ENCODE assay signal across 8 mouse cellular contexts in the genomic region with DNA sequence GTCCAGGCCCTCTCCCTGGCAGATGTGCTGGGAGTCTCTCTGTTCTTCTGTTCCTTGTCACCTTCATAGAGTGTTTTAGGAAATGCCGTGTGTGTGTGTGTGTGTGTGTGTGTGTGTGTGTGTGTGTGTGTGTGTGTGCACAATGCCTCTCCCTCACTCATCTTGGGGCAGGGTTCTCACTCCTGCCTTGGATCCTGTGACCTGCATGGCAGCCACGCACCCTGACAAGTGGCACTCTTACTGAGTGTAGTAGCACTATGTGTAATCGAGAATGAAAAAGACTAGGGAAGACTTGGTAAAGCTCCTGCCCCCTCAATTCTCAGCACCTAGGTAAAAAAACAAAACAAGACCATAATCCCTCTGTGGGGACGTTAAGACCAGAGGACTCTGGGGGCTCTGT. TPM values are rescaled to one million over a fixed set of nuclear protein-coding genes. Genes with fewer than 3 reads are reported as not detected.
DNase-seq lines count a peak whose midpoint lies in the region; ATAC-seq and TF ChIP-seq lines count a peak whose summit lies in the region.
"Had no signal": no experiment of that assay in that cellular context is flagged by ENCODE, and none has a peak within 500 bp of the region (broad histone marks: within the 10 kb centered on the region; RNA-seq: fewer than 3 reads in every experiment).

No protein-coding gene starts in this region.

- peak overlapping the region; percentile 35; the same call in 1 of the 2 replicates for H3K9ac ChIP-seq in liver, adult 2 months (ENCODE audit: low read depth, low read length)
- peak overlapping the region; percentile 62; the same call in 1 of the 2 replicates for H3K9ac ChIP-seq in forebrain, embryonic 11.5 days (ENCODE audit: low read length)
- H3K9ac ChIP-seq in limb, embryonic 11.5 days (ENCODE audit: low read length) = peak overlapping the region; percentile 55; the same call in 1 of the 2 replicates
- no peak overlapping the region for H3K9ac ChIP-seq in stomach, embryonic 14.5 days (replicated peaks; ENCODE audit: low read depth, low read length)

- H3K9me3 ChIP-seq in forebrain, embryonic 11.5 days (ENCODE audit: control insufficient read depth, low read length) = no peaks in the 10 kb centered on the region
- H3K9me3 ChIP-seq in limb, embryonic 11.5 days (ENCODE audit: control insufficient read depth, low read length) = no peaks in the 10 kb centered on the region
- no peaks in the 10 kb centered on the region for H3K9me3 ChIP-seq in stomach, embryonic 14.5 days (ENCODE audit: control insufficient read depth, low read depth, low read length)

- H3K79me2 ChIP-seq in liver, adult 2 months (ENCODE audit: control insufficient read depth, insufficient read depth, low read length) = peaks cover 19% of the 10 kb centered on the region; the same call in 1 of the 2 replicates

- ATAC-seq in forebrain, embryonic 11.5 days (replicated peaks; ENCODE audit: low FRiP score) = no peak
- no peak for ATAC-seq in limb, embryonic 11.5 days (ENCODE audit: insufficient number of reproducible peaks, low FRiP score, low TSS enrichment, low read depth)
- ATAC-seq in stomach, embryonic 14.5 days (ENCODE audit: insufficient number of reproducible peaks, insufficient read depth, low FRiP score, low read depth) = no peak

- no peaks in the 10 kb centered on the region for H3K27me3 ChIP-seq in liver, adult 2 months (ENCODE audit: control insufficient read depth, insufficient read depth, low read length)
- H3K27me3 ChIP-seq in forebrain, embryonic 11.5 days (ENCODE audit: control insufficient read depth, insufficient read depth, low read length) = no peaks in the 10 kb centered on the region
- H3K27me3 ChIP-seq in limb, embryonic 11.5 days (ENCODE audit: control insufficient read depth, insufficient read depth, low read length) = no peaks in the 10 kb centered on the region
- no peaks in the 10 kb centered on the region for H3K27me3 ChIP-seq in stomach, embryonic 14.5 days (ENCODE audit: control insufficient read depth, insufficient read depth, low read length)

- H3K4me3 ChIP-seq in liver, adult 2 months (ENCODE audit: insufficient read depth, low read depth, low read length) = no peak overlapping the region
- H3K4me3 ChIP-seq in forebrain, embryonic 11.5 days (ENCODE audit: low read depth, low read length) = no peak overlapping the region
- no peak overlapping the region for H3K4me3 ChIP-seq in limb, embryonic 11.5 days (ENCODE audit: low read depth, low read length)
- no peak overlapping the region for H3K4me3 ChIP-seq in stomach, embryonic 14.5 days (ENCODE audit: low read depth, low read length)

- intact Hi-C loops in gastrocnemius, postnatal 36 days (cut with DNase I) = no loop called here

- no peak overlapping the region for H3K4me2 ChIP-seq in forebrain, embryonic 11.5 days (ENCODE audit: low read depth, low read length, severe bottlenecking)
- no peak overlapping the region for H3K4me2 ChIP-seq in limb, embryonic 11.5 days (ENCODE audit: low read depth, severe bottlenecking)
- H3K4me2 ChIP-seq in stomach, embryonic 14.5 days (replicated peaks; ENCODE audit: low read depth, low read length) = no peak overlapping the region

- H3K27ac ChIP-seq in liver, adult 2 months (replicated peaks; ENCODE audit: insufficient read depth, low read depth, low read length) = peak overlapping the region; percentile 81
- peak overlapping the region; percentile 78 for H3K27ac ChIP-seq in forebrain, embryonic 11.5 days (ENCODE audit: low read depth, low read length)
- peak overlapping the region; percentile 79 for H3K27ac ChIP-seq in limb, embryonic 11.5 days (replicated peaks; ENCODE audit: low read depth, low read length)
- peak overlapping the region; percentile 66; the same call in 1 of the 2 replicates for H3K27ac ChIP-seq in stomach, embryonic 14.5 days (ENCODE audit: low read length)

- no peak for DNase-seq in liver, adult 2 months (ENCODE audit: extremely low read depth, low read depth, low spot score)
- no peak for DNase-seq in liver
- no peak for DNase-seq in forebrain, embryonic 11.5 days (ENCODE audit: low spot score)
- no peak for DNase-seq in limb, embryonic 11.5 days (ENCODE audit: low spot score)
- no peak for DNase-seq in ovary, adult 18-20 months (ENCODE audit: low spot score)
- DNase-seq in gastrocnemius, postnatal 36 days = no peak
- DNase-seq: right cerebral cortex, postnatal 4 days had no signal

- 32% methylated on average over 4 of the region's 4 CpGs for WGBS in liver, adult 2 months
- 45% methylated on average over 4 of the region's 4 CpGs for WGBS in forebrain, embryonic 11.5 days
- 58% methylated on average over 4 of the region's 4 CpGs for WGBS in limb, embryonic 11.5 days
- WGBS in stomach, embryonic 14.5 days = 54% methylated on average over 4 of the region's 4 CpGs

- no peak for TF ChIP-seq CTCF in liver, adult 2 months (IDR thresholded peaks at IDR 0.05; ENCODE audit: low read depth, low read length)

- no peak for TF ChIP-seq POLR2A in liver, adult 2 months (IDR thresholded peaks at IDR 0.05; ENCODE audit: extremely low read depth, insufficient read depth, low read length)

- peaks cover 2% of the 10 kb centered on the region; the same call in 1 of the 2 replicates for H3K36me3 ChIP-seq in liver, adult 2 months (ENCODE audit: control insufficient read depth, insufficient read depth, low read length)
- peaks cover 2% of the 10 kb centered on the region; the same call in 1 of the 2 replicates for H3K36me3 ChIP-seq in forebrain, embryonic 11.5 days (ENCODE audit: control insufficient read depth, insufficient read depth, low read length)
- H3K36me3 ChIP-seq in limb, embryonic 11.5 days (ENCODE audit: control insufficient read depth, insufficient read depth, low read length) = peaks cover 5% of the 10 kb centered on the region; the same call in 1 of the 2 replicates
- H3K36me3 ChIP-seq in stomach, embryonic 14.5 days (ENCODE audit: control insufficient read depth, insufficient read depth, low read length) = peaks cover 43% of the 10 kb centered on the region

- peaks cover 60% of the 10 kb centered on the region for H3K4me1 ChIP-seq in liver, adult 2 months (ENCODE audit: control insufficient read depth, insufficient read depth, low read length)
- peaks cover 22% of the 10 kb centered on the region for H3K4me1 ChIP-seq in forebrain, embryonic 11.5 days (replicated peaks; ENCODE audit: control insufficient read depth, insufficient read depth, low read length)
- H3K4me1 ChIP-seq in limb, embryonic 11.5 days (ENCODE audit: control insufficient read depth, insufficient read depth, low read length) = peaks cover 33% of the 10 kb centered on the region
- peaks cover 29% of the 10 kb centered on the region for H3K4me1 ChIP-seq in stomach, embryonic 14.5 days (ENCODE audit: control insufficient read depth, insufficient read depth, low read length)

RNA-seq across cellular contexts. Expression of a gene that starts 20.3 kb away (rescaled TPM):
- total RNA-seq in liver, adult 2 months (2014; rRNA removed) = 23.3 and 33.3 TPM in 2 replicates
- polyA plus RNA-seq in liver, adult 2 months (2012; rRNA removed) = 80.5 and 85.4 TPM in 2 replicates
- 77.6 and 77.8 TPM in 2 replicates for polyA plus RNA-seq in forebrain, embryonic 11.5 days (2014; fragmentation: Nextera tagmentation; extraction: Ambion mirVana)
- 79.9 and 80.5 TPM in 2 replicates for polyA plus RNA-seq in limb, embryonic 11.5 days (2014; fragmentation: Nextera tagmentation; extraction: Ambion mirVana)
- polyA plus RNA-seq in stomach, embryonic 14.5 days (2014; fragmentation: Nextera tagmentation; extraction: Ambion mirVana) = 73.2 and 82.0 TPM in 2 replicates
- total RNA-seq in gastrocnemius, postnatal 36 days (2021) = 10 to 100 TPM; 14.2 to 15.4 TPM

RNA-seq across cellular contexts. Expression of a gene that starts 21.5 kb away (rescaled TPM):
- 0.09 and 0.27 TPM in 2 replicates for total RNA-seq in liver, adult 2 months (2014; rRNA removed)
- polyA plus RNA-seq in liver, adult 2 months (2012; rRNA removed) = 0.14 and 0.29 TPM in 2 replicates
- 13.3 and 17.7 TPM in 2 replicates for polyA plus RNA-seq in forebrain, embryonic 11.5 days (2014; fragmentation: Nextera tagmentation; extraction: Ambion mirVana)
- polyA plus RNA-seq in limb, embryonic 11.5 days (2014; fragmentation: Nextera tagmentation; extraction: Ambion mirVana) = 15.9 and 17.4 TPM in 2 replicates
- 6.4 and 8.3 TPM in 2 replicates for polyA plus RNA-seq in stomach, embryonic 14.5 days (2014; fragmentation: Nextera tagmentation; extraction: Ambion mirVana)
- under 1 TPM; 0.31 to 0.64 TPM for total RNA-seq in gastrocnemius, postnatal 36 days (2021)

RNA-seq across cellular contexts. Expression of a gene that starts 36.9 kb away (rescaled TPM):
- 240 and 283 TPM in 2 replicates for total RNA-seq in liver, adult 2 months (2014; rRNA removed)
- 68.5 and 71.4 TPM in 2 replicates for polyA plus RNA-seq in liver, adult 2 months (2012; rRNA removed)
- 400 and 454 TPM in 2 replicates for polyA plus RNA-seq in forebrain, embryonic 11.5 days (2014; fragmentation: Nextera tagmentation; extraction: Ambion mirVana)
- polyA plus RNA-seq in limb, embryonic 11.5 days (2014; fragmentation: Nextera tagmentation; extraction: Ambion mirVana) = 576 and 600 TPM in 2 replicates
- polyA plus RNA-seq in stomach, embryonic 14.5 days (2014; fragmentation: Nextera tagmentation; extraction: Ambion mirVana) = 774 and 780 TPM in 2 replicates
- 100 to 1,000 TPM; 349 to 430 TPM for total RNA-seq in gastrocnemius, postnatal 36 days (2021)

RNA-seq across cellular contexts. Expression of a gene that starts 43.4 kb away (rescaled TPM):
- not detected in 2 replicates for total RNA-seq in liver, adult 2 months (2014; rRNA removed)
- not detected in 2 replicates for polyA plus RNA-seq in liver, adult 2 months (2012; rRNA removed)
- 0.44 TPM in 1 of 2 replicates, not detected in the other for polyA plus RNA-seq in forebrain, embryonic 11.5 days (2014; fragmentation: Nextera tagmentation; extraction: Ambion mirVana)
- not detected in 2 replicates for polyA plus RNA-seq in limb, embryonic 11.5 days (2014; fragmentation: Nextera tagmentation; extraction: Ambion mirVana)
- 0.43 and 0.59 TPM in 2 replicates for polyA plus RNA-seq in stomach, embryonic 14.5 days (2014; fragmentation: Nextera tagmentation; extraction: Ambion mirVana)
- not detected for total RNA-seq in gastrocnemius, postnatal 36 days (2021)

RNA-seq across cellular contexts. Expression of a gene that starts 52.7 kb away (rescaled TPM):
- total RNA-seq in liver, adult 2 months (2014; rRNA removed) = 5.8 and 6.8 TPM in 2 replicates
- 6.2 and 6.3 TPM in 2 replicates for polyA plus RNA-seq in liver, adult 2 months (2012; rRNA removed)
- polyA plus RNA-seq in forebrain, embryonic 11.5 days (2014; fragmentation: Nextera tagmentation; extraction: Ambion mirVana) = 16.3 and 19.5 TPM in 2 replicates
- polyA plus RNA-seq in limb, embryonic 11.5 days (2014; fragmentation: Nextera tagmentation; extraction: Ambion mirVana) = 15.4 and 18.3 TPM in 2 replicates
- polyA plus RNA-seq in stomach, embryonic 14.5 days (2014; fragmentation: Nextera tagmentation; extraction: Ambion mirVana) = 14.2 and 16.8 TPM in 2 replicates
- 1 to 10 TPM; 5.5 to 5.7 TPM for total RNA-seq in gastrocnemius, postnatal 36 days (2021)
